Mouse (Mus musculus) forebrain, embryonic 15.5 days (tissue): Measurements from ENCODE around the gene Eps8l1. TPM values are rescaled to one million over a fixed set of nuclear protein-coding genes. Genes with fewer than 3 reads are reported as not detected.
A peak's percentile ranks its signal among the peaks of the same experiment; 100 is the strongest.
"Not testable (repeated sequence)": the region's sequence is repeated elsewhere in the genome, so short reads cannot be mapped to it uniquely, and the experiment has no call there.

ENCODE experiments used
- ATAC-seq: fragments of 200-750 bp; cut with Nextera tagmentation; replicated peaks from 2 replicates; pipeline ENCODE4 v1.8.0; 2017; ENCODE audit warnings: mild to moderate bottlenecking, moderate TSS enrichment, moderate library complexity
- H3K27ac ChIP-seq: fragments of 300-500 bp; sonication (generic); replicated peaks from 2 replicates; pipeline ENCODE4 v1.5.1; 2015; ENCODE audit warnings: mild to moderate bottlenecking, inconsistent platforms
- H3K27me3 ChIP-seq: fragments of 300-500 bp; sonication (generic); 2 replicates; pipeline ENCODE4 v1.6.1; 2015; ENCODE audit warnings: inconsistent platforms
- H3K36me3 ChIP-seq: fragments of 300-500 bp; sonication (generic); 2 replicates; pipeline ENCODE4 v1.6.1; 2015; ENCODE audit warnings: mild to moderate bottlenecking, inconsistent platforms
- H3K4me1 ChIP-seq: fragments of 300-500 bp; sonication (generic); 2 replicates; pipeline ENCODE4 v1.6.1; 2015; ENCODE audit warnings: inconsistent platforms
- H3K4me2 ChIP-seq: fragments of 300-500 bp; sonication (generic); replicated peaks from 2 replicates; pipeline ENCODE4 v1.6.1; 2015; ENCODE audit warnings: mild to moderate bottlenecking, inconsistent platforms
- H3K4me3 ChIP-seq: fragments of 300-500 bp; sonication (generic); 2 replicates; pipeline ENCODE4 v1.5.1; 2015; ENCODE audit warnings: mild to moderate bottlenecking, inconsistent platforms
- H3K9ac ChIP-seq: fragments of 300-500 bp; sonication (generic); replicated peaks from 2 replicates; pipeline ENCODE4 v1.6.1; 2015; ENCODE audit warnings: mild to moderate bottlenecking, inconsistent platforms
- H3K9me3 ChIP-seq: fragments of 300-500 bp; sonication (generic); 2 replicates; pipeline ENCODE4 v1.6.1; 2016; ENCODE audit warnings: inconsistent platforms
- WGBS: fragments of 180-500 bp; shearing (Covaris S2); methylation state at CpG from one replicate; pipeline ENCODE4 v1.1.7; 2015; ENCODE audit warnings: mixed read lengths; 5-methylcytosine and 5-hydroxymethylcytosine counted together
- polyA plus RNA-seq: library from polyadenylated mRNA; unstranded; fragments of >200 nt; fragmentation: Nextera tagmentation; extraction: Ambion mirVana; gene quantifications from 2 replicates; pipeline ENCODE4 v1.2.1, GENCODE M21; 2015

Gene Eps8l1
- polyA plus RNA-seq, 1 experiment from 2014 or later = 7.0 TPM

GRCm38 (mm10) chr7:4513829-4514712 lies 53.6 kb downstream of the Eps8l1 start:
- Histone ChIP-seq H3K36me3 (no peaks in the 10 kb centered on the region), H3K4me2 (no peak overlapping the region), H3K9ac (no peak overlapping the region), H3K9me3 (no peaks in the 10 kb centered on the region), H3K4me3 (no peak overlapping the region), H3K4me1 (0 out of 2 replicates have a peak, but pooled peaks cover 5% of the 10 kb centered on the region), H3K27me3 (no peaks in the 10 kb centered on the region), H3K27ac (no peak overlapping the region)
- ATAC-seq = no peak
- WGBS = 48% methylated on average over 6 of the region's 6 CpGs

GRCm38 (mm10) chr7:4515853-4516252 lies 55.4 kb downstream of the Eps8l1 start:
- no peaks in the 10 kb centered on the region for H3K36me3 ChIP-seq
- no peak overlapping the region for H3K27ac ChIP-seq

GRCm38 (mm10) chr7:4516332-4517050 lies 56.0 kb downstream of the Eps8l1 start, which contains the start of gene Tnnt1:
TSS of gene Tnnt1 (minus strand) at chr7:4516382.
- Histone ChIP-seq H3K27me3 (no peaks in the 10 kb centered on the region), H3K4me3 (no peak within 1 kb of the TSS), H3K9me3 (no peaks in the 10 kb centered on the region), H3K36me3 (no peaks in the 10 kb centered on the region), H3K4me2 (no peak within 1 kb of the TSS), H3K4me1 (peaks cover 8% of the 10 kb centered on the region; the same call in 1 of the 2 replicates), H3K27ac (no peak within 1 kb of the TSS), H3K9ac (no peak within 1 kb of the TSS)
- ATAC-seq = no peak
- 20% methylated on average over 4 of the region's 4 CpGs for WGBS

More at GRCm38 (mm10) chr7:4515853-4516252, 55.4 kb downstream of the Eps8l1 start:
- no peaks in the 10 kb centered on the region for H3K27me3 ChIP-seq
- ATAC-seq = no peak
- H3K9ac ChIP-seq = no peak overlapping the region
- no peaks in the 10 kb centered on the region for H3K9me3 ChIP-seq
- H3K4me2 ChIP-seq = no peak overlapping the region
- 64% methylated on average over 6 of the region's 6 CpGs for WGBS
- 0 out of 2 replicates have a peak, but pooled peaks cover 2% of the 10 kb centered on the region for H3K4me1 ChIP-seq
- no peak overlapping the region for H3K4me3 ChIP-seq

GRCm38 (mm10) chr7:4518487-4518886 lies 58.0 kb downstream of the Eps8l1 start:
- no peak for ATAC-seq
- no peak overlapping the region for H3K4me2 ChIP-seq
- no peak overlapping the region for H3K9ac ChIP-seq
- no peak overlapping the region for H3K27ac ChIP-seq
- no peaks in the 10 kb centered on the region for H3K27me3 ChIP-seq
- H3K4me1 ChIP-seq = peaks cover 8% of the 10 kb centered on the region; the same call in 1 of the 2 replicates
- H3K4me3 ChIP-seq = no peak overlapping the region
- H3K36me3 ChIP-seq = no peaks in the 10 kb centered on the region
- no peaks in the 10 kb centered on the region for H3K9me3 ChIP-seq
- WGBS = 90% methylated on average over 1 of the region's 1 CpGs

- Histone ChIP-seq H3K9ac (no peak overlapping the region), H3K4me2 (peak overlapping the region; percentile 45), H3K36me3 (no peaks in the 10 kb centered on the region), H3K27ac (no peak overlapping the region), H3K9me3 (no peaks in the 10 kb centered on the region), H3K27me3 (no peaks in the 10 kb centered on the region), H3K4me1 (peaks cover 13% of the 10 kb centered on the region), H3K4me3 (peak overlapping the region; percentile 24)
- ATAC-seq = no peak
- 34% methylated on average over 32 of the region's 32 CpGs for WGBS
Measured at GRCm38 (mm10) chr7:4521231-4522003, 60.9 kb downstream of the Eps8l1 start.

- no peak overlapping the region for H3K9ac ChIP-seq
- ATAC-seq = no peak
- no peak overlapping the region for H3K4me3 ChIP-seq
Measured at GRCm38 (mm10) chr7:4522292-4522691, 61.8 kb downstream of the Eps8l1 start.

GRCm38 (mm10) chr7:4523205-4524130 lies 63.0 kb downstream of the Eps8l1 start:
- ATAC-seq = no peak
- WGBS = 91% methylated on average over 33 of the region's 33 CpGs
- H3K27me3 ChIP-seq = no peaks in the 10 kb centered on the region
- H3K9ac ChIP-seq = no peak overlapping the region
- no peaks in the 10 kb centered on the region for H3K9me3 ChIP-seq
- no peak overlapping the region for H3K4me2 ChIP-seq
- no peak overlapping the region for H3K4me3 ChIP-seq
- peaks cover 21% of the 10 kb centered on the region for H3K4me1 ChIP-seq
- no peaks in the 10 kb centered on the region for H3K36me3 ChIP-seq
- no peak overlapping the region for H3K27ac ChIP-seq

More at GRCm38 (mm10) chr7:4522292-4522691, 61.8 kb downstream of the Eps8l1 start:
- H3K4me2 ChIP-seq = no peak overlapping the region
- 86% methylated on average over 6 of the region's 6 CpGs for whole genome bisulfite sequencing
- no peaks in the 10 kb centered on the region for H3K36me3 ChIP-seq
- peaks cover 21% of the 10 kb centered on the region for H3K4me1 ChIP-seq
- no peak overlapping the region for H3K27ac ChIP-seq
- no peaks in the 10 kb centered on the region for H3K9me3 ChIP-seq
- no peaks in the 10 kb centered on the region for H3K27me3 ChIP-seq

- H3K27ac ChIP-seq, H3K4me3 ChIP-seq, H3K9me3 ChIP-seq, H3K27me3 ChIP-seq, H3K9ac ChIP-seq, H3K4me2 ChIP-seq, H3K36me3 ChIP-seq: not testable (repeated sequence)
- 69% methylated on average over 15 of the region's 15 CpGs for WGBS
- peaks cover 21% of the 10 kb centered on the region for H3K4me1 ChIP-seq
- ATAC-seq = 0 out of 2 replicates have a peak, but pooled peaks have one; percentile 14
Measured at GRCm38 (mm10) chr7:4524212-4524922, 63.9 kb downstream of the Eps8l1 start, which contains the start of gene Tnni3. TSS of gene Tnni3 (minus strand) at chr7:4524229.

GRCm38 (mm10) chr7:4526341-4527301 lies 66.1 kb downstream of the Eps8l1 start:
- peak overlapping the region; percentile 37; the same call in 1 of the 2 replicates for H3K9ac ChIP-seq
- WGBS = 25% methylated on average over 40 of the region's 40 CpGs
- H3K4me2 ChIP-seq = peak overlapping the region; percentile 45
- H3K27me3 ChIP-seq = no peaks in the 10 kb centered on the region
- H3K4me3 ChIP-seq = peak overlapping the region; percentile 29
- H3K9me3 ChIP-seq = no peaks in the 10 kb centered on the region
- no peaks in the 10 kb centered on the region for H3K36me3 ChIP-seq
- peak; percentile 91 for ATAC-seq
- 0 out of 2 replicates have a peak overlapping the region, but pooled peaks have one; percentile 12 for H3K27ac ChIP-seq
- peaks cover 14% of the 10 kb centered on the region for H3K4me1 ChIP-seq
